Mouse (Mus musculus) liver, postnatal 0 days (tissue): Measurements from ENCODE around the gene C1qtnf7. TPM values are rescaled to one million over a fixed set of nuclear protein-coding genes. Genes with fewer than 3 reads are reported as not detected.

Experiments used
- ATAC-seq: fragments of 200-750 bp; cut with Nextera tagmentation; 2 replicates; pipeline ENCODE4 v1.8.0; 2017; ENCODE audit warnings: mild to moderate bottlenecking, moderate library complexity
- DNase-seq: peaks from one replicate; pipeline ENCODE4 v3.0.0-alpha.2; 2016
- H3K27ac ChIP-seq: fragments of 300-500 bp; sonication (generic); 2 replicates; pipeline ENCODE4 v1.5.1; 2014; ENCODE audit warnings: antibody characterized with exemption, moderate library complexity, mild to moderate bottlenecking, low read depth
- H3K27me3 ChIP-seq: fragments of 300-500 bp; sonication (generic); 2 replicates; pipeline ENCODE4 v1.6.1; 2014; ENCODE audit warnings: low read length, control low read depth, mixed read lengths; ENCODE audit not compliant: insufficient read depth
- H3K36me3 ChIP-seq: fragments of 300-500 bp; sonication (generic); replicated peaks from 2 replicates; pipeline ENCODE4 v1.6.1; 2014; ENCODE audit warnings: mild to moderate bottlenecking, control low read depth, low read length, moderate library complexity, mixed read lengths; ENCODE audit not compliant: insufficient read depth
- H3K4me1 ChIP-seq: fragments of 300-500 bp; sonication (generic); 2 replicates; pipeline ENCODE4 v1.6.1; 2014; ENCODE audit warnings: antibody characterized with exemption, mild to moderate bottlenecking, control low read depth; ENCODE audit not compliant: insufficient read depth
- H3K4me2 ChIP-seq: fragments of 300-500 bp; sonication (generic); 2 replicates; pipeline ENCODE4 v1.6.1; 2014; ENCODE audit warnings: low read depth, mild to moderate bottlenecking, low read length, moderate library complexity, mixed read lengths
- H3K4me3 ChIP-seq: fragments of 300-500 bp; sonication (generic); 2 replicates; pipeline ENCODE4 v1.5.1; 2014; ENCODE audit warnings: low read depth, low read length
- H3K9ac ChIP-seq: fragments of 300-500 bp; sonication (generic); replicated peaks from 2 replicates; pipeline ENCODE4 v1.6.1; 2014; ENCODE audit warnings: mild to moderate bottlenecking, moderate library complexity
- H3K9me3 ChIP-seq: fragments of 300-500 bp; sonication (generic); 2 replicates; pipeline ENCODE4 v1.6.1; 2016; ENCODE audit warnings: mild to moderate bottlenecking, control low read depth, low read length, mixed read lengths
- CTCF ChIP-seq: sonication (generic); IDR thresholded peaks from 2 replicates; pipeline ENCODE4 v1.5.1; 2016; ENCODE audit warnings: antibody characterized with exemption, low read depth
- EP300 ChIP-seq: IDR thresholded peaks from 2 replicates; pipeline ENCODE4 v1.6.1; 2016; ENCODE audit warnings: antibody characterized with exemption, low read depth, mild to moderate bottlenecking
- WGBS: fragments of 180-500 bp; shearing (Covaris S2); extraction: QIAGEN DNeasy Blood & Tissue Kit; methylation state at CpG from one replicate; pipeline ENCODE4 v1.1.7; 2014; ENCODE audit not compliant: insufficient replicate concordance; 5-methylcytosine and 5-hydroxymethylcytosine counted together
- polyA plus RNA-seq: library from polyadenylated mRNA; unstranded; fragments of >200 nt; fragmentation: Nextera tagmentation; extraction: Ambion mirVana; gene quantifications from 2 replicates; pipeline ENCODE4 v1.2.1, GENCODE M21; 2015

C1qtnf7 gene
- polyA plus RNA-seq, 1 experiment from 2014 or later: 1.7 TPM

- H3K36me3 ChIP-seq: no peaks in the 10 kb centered on the region
- 67% methylated on average over 1 of the region's 1 CpGs for WGBS
- H3K4me3 ChIP-seq: no peak overlapping the region
- H3K9ac ChIP-seq: no peak overlapping the region
- no peaks in the 10 kb centered on the region for H3K9me3 ChIP-seq
- H3K4me1 ChIP-seq: no peaks in the 10 kb centered on the region
- no peak for TF ChIP-seq CTCF
- TF ChIP-seq EP300: no peak
- DNase-seq (no peak), ATAC-seq (no peak)
- no peak overlapping the region for H3K4me2 ChIP-seq
- H3K27me3 ChIP-seq: no peaks in the 10 kb centered on the region
- no peak overlapping the region for H3K27ac ChIP-seq
Observed at GRCm38 (mm10) chr5:43530886-43531285, 15.5 kb downstream of the C1qtnf7 start.

- Histone ChIP-seq H3K27ac (no peak overlapping the region), H3K4me3 (no peak overlapping the region), H3K4me2 (no peak overlapping the region), H3K9me3 (no peaks in the 10 kb centered on the region), H3K27me3 (no peaks in the 10 kb centered on the region), H3K4me1 (no peaks in the 10 kb centered on the region), H3K36me3 (no peaks in the 10 kb centered on the region), H3K9ac (no peak overlapping the region)
- no peak for ATAC-seq
- no peak for DNase-seq
- 77% methylated on average over 14 of the region's 14 CpGs for WGBS
- TF ChIP-seq CTCF (no peak), EP300 (no peak)
Observed at GRCm38 (mm10) chr5:43538322-43539167, 23.2 kb downstream of the C1qtnf7 start.

- Histone ChIP-seq H3K4me3 (no peak overlapping the region), H3K9me3 (no peaks in the 10 kb centered on the region), H3K9ac (no peak overlapping the region), H3K27me3 (no peaks in the 10 kb centered on the region), H3K4me2 (no peak overlapping the region), H3K4me1 (no peaks in the 10 kb centered on the region), H3K36me3 (no peaks in the 10 kb centered on the region), H3K27ac (no peak overlapping the region)
- WGBS: 46% methylated on average over 3 of the region's 3 CpGs
- DNase-seq (no peak), ATAC-seq (no peak)
- TF ChIP-seq CTCF: no peak
- TF ChIP-seq EP300: no peak
Observed at GRCm38 (mm10) chr5:43539168-43539516, 23.8 kb downstream of the C1qtnf7 start.

GRCm38 (mm10) chr5:43539871-43540270, 24.5 kb downstream of the C1qtnf7 start:
- no peak overlapping the region for H3K9ac ChIP-seq
- H3K36me3 ChIP-seq: no peaks in the 10 kb centered on the region
- H3K4me2 ChIP-seq: no peak overlapping the region
- H3K27ac ChIP-seq: no peak overlapping the region
- no peaks in the 10 kb centered on the region for H3K9me3 ChIP-seq
- DNase-seq (no peak), ATAC-seq (no peak)
- no peak overlapping the region for H3K4me3 ChIP-seq
- no peaks in the 10 kb centered on the region for H3K4me1 ChIP-seq
- TF ChIP-seq EP300 (no peak), CTCF (no peak)
- H3K27me3 ChIP-seq: no peaks in the 10 kb centered on the region

- DNase-seq (no peak), ATAC-seq (no peak)
- Histone ChIP-seq H3K4me1 (no peaks in the 10 kb centered on the region), H3K9me3 (no peaks in the 10 kb centered on the region), H3K9ac (no peak overlapping the region), H3K4me3 (no peak overlapping the region), H3K27ac (no peak overlapping the region), H3K27me3 (no peaks in the 10 kb centered on the region), H3K36me3 (no peaks in the 10 kb centered on the region), H3K4me2 (no peak overlapping the region)
- 63% methylated on average over 5 of the region's 5 CpGs for WGBS
- no peak for TF ChIP-seq CTCF
- no peak for TF ChIP-seq EP300
Observed at GRCm38 (mm10) chr5:43541492-43541891, 26.2 kb downstream of the C1qtnf7 start.

GRCm38 (mm10) chr5:43542246-43542845, 27.0 kb downstream of the C1qtnf7 start:
- no peak overlapping the region for H3K4me2 ChIP-seq
- TF ChIP-seq CTCF: no peak
- peak; percentile 31; the same call in 1 of the 2 replicates for TF ChIP-seq EP300
- DNase-seq: no peak
- H3K4me3 ChIP-seq: no peak overlapping the region
- no peaks in the 10 kb centered on the region for H3K9me3 ChIP-seq
- no peak overlapping the region for H3K27ac ChIP-seq
- H3K27me3 ChIP-seq: no peaks in the 10 kb centered on the region
- ATAC-seq: no peak
- H3K9ac ChIP-seq: no peak overlapping the region
- 51% methylated on average over 7 of the region's 7 CpGs for WGBS
- H3K36me3 ChIP-seq: no peaks in the 10 kb centered on the region
- no peaks in the 10 kb centered on the region for H3K4me1 ChIP-seq
